Mouse (Mus musculus) yolk sac, embryonic 10.5 days (tissue): Measurements from ENCODE around the gene Trp53rkb.

Experiments
- DNase-seq: peaks from one replicate; pipeline ENCODE4 v3.0.0-alpha.2; 2017; ENCODE audit warnings: low spot score

The Trp53rkb gene

DNA sequence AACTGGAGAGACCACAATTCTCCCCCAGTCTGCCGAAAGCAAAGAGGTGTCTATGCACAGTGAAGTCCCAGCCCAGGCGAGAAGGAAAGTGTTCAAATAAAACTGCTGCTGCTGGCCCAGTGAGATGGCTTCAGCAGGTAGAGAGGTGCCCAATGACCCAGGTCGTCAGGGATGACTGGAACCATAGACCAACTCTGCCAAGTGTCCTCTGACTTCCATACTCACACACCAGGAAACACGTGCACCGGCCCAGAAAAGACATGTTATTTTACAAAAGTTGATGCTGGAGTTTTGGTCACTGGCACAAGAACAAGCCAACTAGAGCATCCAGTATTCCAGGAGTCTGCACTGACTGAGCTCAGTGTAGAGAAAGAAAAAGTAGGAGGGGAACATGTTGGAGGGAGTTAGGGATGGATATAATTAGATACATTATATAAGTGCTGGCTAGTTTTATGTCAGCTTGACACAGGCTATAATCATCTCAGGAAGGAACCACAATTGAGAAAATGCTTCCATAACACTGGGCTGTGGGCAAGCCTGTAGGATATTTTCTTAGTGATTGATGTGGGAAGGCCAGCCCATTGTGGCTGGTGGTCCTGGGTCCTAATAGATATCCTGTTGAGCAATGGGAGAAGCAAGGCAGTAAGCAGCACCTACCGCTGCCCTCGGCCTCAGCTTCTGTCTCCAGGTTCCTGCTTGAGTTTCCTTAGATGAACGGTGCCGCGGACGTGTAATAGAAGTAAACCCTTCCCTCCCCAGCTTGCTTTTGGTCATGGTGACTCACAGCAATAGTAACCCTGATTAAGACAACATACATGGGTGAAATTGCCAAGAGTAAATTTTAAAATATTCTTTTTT, 7.5 kb downstream of the Trp53rkb start:
- no peak for DNase-seq

- no peak for DNase-seq
Measured at GRCm38 (mm10) chr2:166800473-166800857, 8.1 kb downstream of the Trp53rkb start.

DNA sequence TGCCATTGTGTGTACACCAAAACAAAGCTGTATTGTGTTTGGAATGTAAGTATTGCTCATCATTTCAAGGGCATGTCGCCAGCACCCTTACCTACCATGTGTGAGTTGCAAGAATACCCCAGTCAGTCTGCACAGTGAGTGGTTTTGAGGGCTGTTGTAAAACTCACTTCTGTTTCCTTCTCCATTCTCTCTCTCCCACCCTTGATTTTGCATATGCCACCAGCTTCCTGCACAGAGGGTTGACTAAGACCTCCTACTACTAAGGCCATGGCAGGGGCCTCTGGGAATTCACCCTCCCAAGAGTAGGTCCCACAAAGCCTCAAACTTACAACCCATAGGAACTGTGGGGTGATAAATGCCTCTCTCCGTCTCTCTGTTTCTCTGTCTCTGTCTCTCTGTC, 9.1 kb downstream of the Trp53rkb start:
- no peak for DNase-seq

GRCm38 (mm10) chr2:166803298-166803697, 11.0 kb downstream of the Trp53rkb start:
- DNase-seq = no peak

GRCm38 (mm10) chr2:166805250-166806172, 13.2 kb downstream of the Trp53rkb start, which contains the start of gene Arfgef2:
TSS of gene Arfgef2 (plus strand) at chr2:166805588.
- peak; percentile 92 for DNase-seq

- no peak for DNase-seq
Measured at GRCm38 (mm10) chr2:166806173-166806705, 13.9 kb downstream of the Trp53rkb start.

DNA sequence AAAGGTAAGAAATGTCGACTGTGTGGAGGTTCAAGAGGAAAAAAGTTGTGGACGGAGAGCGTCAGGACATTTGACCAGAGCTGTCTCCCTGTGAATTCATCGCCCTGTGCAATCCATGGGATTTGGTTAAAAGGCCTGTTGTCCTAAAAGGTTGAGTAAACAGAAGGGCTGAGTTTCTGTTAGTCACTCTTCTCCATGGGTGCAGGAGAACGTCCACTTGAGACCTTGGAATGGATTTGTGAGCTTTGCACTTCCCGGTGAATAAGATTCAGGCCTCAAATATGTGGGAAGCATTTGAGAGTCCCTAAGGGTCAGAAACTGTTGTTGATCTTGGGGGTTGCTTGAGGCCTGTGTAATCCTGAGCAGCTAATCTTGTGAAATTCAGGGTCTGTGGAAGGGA, 14.5 kb downstream of the Trp53rkb start:
- peak; percentile 45 for DNase-seq

GRCm38 (mm10) chr2:166809499-166809898, 17.2 kb downstream of the Trp53rkb start:
- no peak for DNase-seq

- no peak for DNase-seq
Measured at GRCm38 (mm10) chr2:166810821-166811220, 18.5 kb downstream of the Trp53rkb start.

DNA sequence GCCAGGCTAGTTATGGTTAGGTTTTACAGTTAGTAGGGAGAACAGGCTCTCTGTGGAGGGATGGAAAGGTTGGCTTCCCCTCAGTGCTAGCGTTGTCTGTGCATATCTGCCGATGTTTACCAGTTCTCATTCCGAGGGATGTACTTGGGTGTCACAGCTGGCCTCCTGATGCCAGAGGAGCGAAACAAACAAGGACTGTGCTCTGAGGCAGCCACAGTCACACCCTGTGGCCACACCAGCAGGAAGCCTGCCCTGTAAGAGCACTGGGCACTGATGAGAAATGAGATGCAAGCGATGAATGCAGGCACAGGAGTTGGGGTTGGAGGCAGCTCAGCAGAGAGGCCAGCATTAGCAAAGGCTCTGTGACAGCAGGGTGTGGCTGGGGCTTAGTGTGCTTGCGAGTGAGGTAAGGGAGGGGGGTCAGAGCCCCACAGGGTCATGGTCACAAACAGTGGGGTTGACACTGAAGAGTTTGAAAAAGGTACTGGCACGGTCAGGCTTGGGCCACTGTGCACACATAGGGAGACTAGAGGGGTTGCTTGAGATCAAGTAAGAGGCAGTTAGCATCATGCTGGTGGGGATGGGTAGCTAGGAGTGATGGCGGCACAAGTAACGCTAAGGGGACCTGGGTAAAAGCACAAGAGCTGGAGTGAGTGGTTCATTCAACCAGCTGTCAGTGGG, 26.3 kb downstream of the Trp53rkb start:
- DNase-seq = no peak

GRCm38 (mm10) chr2:166819849-166820248, 27.5 kb downstream of the Trp53rkb start:
- DNase-seq = no peak

- no peak for DNase-seq
Measured at GRCm38 (mm10) chr2:166820844-166821243, 28.5 kb downstream of the Trp53rkb start.

DNA sequence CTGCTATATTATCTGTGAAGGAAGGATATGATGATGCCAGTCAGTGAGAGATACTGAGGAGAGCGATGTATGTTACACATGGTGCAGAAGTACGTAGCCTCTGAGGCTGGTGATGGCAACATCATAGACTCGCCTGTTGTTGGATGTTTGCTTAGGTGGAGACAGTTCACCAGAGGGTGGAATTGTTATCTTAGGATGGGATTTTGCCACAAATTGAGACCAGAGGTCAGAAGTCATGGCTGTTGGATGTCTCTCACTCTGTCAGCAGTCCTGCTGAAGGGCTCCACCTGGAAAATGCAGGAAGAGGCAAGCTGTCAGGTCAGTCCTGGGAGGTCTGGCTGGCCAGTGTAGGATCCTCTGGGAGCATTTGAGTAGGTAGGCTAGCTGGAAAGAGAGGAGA, 29.1 kb downstream of the Trp53rkb start:
- peak; percentile 65 for DNase-seq

DNA sequence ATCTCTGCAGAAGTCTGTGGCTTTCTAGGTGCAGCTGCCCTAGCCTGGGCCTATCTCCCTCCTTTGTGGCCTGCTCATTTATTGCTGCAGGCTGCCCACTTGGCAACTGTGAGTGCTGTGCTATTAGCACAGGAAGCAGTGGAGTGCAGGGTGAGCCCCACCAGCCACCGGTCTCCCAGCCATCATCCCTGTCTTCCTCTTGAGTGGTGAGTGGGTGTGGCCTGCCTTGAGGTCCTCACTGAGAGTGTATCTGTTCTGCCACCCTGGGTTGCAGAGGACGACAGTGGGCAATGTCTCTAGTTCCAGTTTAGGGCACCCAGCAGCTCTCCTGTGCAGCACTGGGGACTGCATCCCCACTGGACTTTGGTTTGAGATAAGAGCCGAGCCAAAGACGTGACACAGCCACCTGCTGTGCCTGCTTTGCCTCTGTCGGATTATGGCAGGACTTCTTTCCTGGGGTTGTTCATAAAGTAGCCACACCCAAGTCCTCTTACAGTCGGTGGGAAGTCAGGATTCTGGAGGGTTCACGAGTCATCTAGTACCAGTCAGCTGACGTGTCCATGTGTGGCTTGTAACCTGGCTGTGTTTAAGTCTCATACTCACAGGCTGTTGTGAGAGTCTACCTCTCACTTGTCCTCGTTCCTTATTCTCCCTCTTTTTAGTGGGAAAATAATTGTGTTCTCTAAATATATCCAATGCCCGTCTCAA, 29.9 kb downstream of the Trp53rkb start:
- peak; percentile 29 for DNase-seq

DNA sequence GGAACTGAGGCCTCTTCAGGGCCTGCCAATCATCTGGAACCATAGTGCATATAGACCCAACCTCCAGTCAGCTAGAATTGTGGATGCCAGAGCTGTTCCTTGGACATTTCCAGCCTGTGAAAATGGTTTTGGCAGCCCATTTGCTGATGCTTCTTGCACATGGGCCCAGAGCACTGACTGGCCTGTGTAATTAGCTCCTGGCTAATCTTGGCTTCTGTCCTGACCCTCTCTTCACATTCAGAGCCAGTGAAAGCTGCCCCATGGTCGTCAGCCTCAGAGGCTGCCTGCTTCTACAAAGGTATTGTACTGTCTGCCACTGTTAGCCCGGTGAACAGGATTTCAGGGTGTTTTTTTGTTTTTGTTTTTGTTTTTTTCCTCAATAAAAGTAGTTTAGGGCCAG, 30.6 kb downstream of the Trp53rkb start:
- DNase-seq = no peak

DNA sequence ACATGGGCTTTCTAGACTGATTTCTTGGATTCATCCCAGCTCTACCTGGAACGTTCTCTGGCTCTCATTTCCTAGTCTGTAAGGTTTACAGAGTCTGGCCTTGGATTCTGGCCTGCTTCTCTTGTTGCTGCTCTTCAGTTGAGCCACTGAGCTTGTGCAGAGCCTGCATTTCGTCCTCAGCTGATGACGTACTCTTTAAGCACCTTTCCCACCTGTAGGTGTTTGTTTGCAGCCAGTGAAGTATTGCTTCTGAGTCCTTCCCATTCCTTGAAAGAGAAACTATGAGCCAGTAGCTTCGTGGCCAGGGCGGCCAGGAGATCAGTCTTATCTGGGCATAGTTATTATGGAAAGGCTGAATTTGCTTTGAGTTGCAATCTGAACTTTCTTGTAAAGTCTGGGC, 32.1 kb downstream of the Trp53rkb start:
- no peak for DNase-seq

DNA sequence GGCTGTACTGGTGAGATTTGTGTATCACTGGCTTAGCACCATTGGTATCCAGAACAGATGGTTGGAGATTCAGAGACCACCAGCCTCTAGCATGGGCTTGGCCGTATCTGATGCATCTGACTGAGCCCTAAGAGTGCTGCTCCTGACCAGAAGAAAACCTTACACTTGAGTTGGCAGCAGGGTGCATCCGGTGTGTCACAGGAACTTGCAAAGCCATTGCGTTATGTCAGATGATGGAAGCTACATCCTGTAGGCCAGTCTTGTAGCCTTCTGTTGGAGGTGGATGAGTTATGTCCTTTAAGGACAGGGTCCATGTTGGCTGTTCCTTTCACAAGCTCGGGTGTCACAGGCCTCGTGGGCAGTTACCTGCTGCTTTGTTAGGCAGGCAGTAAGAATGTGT, 32.7 kb downstream of the Trp53rkb start:
- DNase-seq = no peak

DNA sequence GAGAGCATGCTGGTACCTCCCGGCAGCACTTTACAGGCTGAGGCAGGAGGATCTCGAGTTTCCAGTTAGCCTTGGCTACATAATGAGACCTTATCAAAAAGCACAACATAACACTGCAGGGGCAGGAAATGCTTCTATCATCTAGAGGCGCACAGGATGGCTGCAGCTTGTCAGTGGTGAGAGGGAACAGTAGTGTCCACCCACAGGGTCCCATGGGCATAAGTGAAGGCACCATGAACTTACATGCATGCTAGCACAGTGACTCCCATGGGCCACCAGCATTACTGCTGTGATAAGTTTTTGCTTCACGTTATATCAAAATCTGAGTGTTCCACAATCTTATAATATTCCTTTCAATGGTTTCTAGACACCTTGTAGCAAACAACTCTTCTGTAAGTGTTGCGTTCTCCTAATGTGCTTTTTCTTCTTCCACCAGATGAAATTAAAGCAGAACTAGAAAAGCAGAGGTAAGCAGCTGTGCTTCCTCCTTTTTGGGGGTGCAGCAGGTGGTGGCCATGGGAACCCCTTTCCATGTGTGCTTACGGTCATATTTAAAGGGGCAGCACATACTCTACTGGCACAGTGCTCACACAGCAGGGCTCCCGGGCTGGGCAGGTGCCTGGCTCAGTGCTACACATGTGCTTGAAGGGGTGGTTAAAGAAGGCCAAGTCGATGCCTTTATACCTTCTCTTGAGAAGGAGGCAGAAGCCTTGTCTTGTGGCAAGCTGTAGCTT, 34.3 kb downstream of the Trp53rkb start:
- no peak for DNase-seq

DNA sequence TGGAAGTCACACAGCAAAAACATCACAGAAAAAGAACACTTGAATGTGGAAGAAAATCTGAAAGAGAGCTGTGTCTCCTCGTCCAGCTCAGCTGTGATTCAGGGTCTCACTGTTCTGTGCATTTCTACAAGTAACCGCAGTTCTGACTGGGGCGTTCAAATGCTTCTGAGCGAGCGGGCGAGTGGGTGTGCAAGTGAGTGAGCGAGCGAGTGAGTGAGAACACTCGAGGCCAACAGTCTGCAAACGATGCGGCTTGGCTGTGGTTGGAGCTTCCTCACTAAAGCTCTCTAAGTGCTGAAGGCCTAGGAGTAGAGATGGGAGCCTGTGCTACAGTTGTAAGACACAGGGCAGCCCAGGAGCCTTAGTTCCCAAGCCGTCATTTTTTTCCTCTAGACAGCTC, 36.0 kb downstream of the Trp53rkb start:
- DNase-seq = no peak

DNA sequence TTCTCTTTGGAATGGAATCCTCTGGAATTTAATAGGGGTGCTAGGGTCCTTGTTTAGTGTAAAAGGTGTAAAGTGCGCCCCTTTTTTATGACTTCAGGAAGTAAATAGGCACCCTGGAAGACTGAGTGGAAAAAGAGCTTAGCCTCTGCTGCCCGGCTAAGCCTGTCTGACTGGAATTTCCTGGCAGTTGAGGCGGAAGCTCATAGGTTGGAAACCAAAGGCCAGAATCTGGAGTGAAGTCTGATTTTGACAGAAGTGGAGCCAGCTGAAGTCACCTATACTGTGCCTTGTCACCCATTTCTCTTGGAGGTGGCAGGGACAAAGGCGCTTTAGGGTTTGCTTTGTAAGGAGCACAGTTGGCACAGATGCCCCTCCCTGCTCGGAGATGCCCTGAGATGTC, 38.0 kb downstream of the Trp53rkb start:
- no peak for DNase-seq

DNA sequence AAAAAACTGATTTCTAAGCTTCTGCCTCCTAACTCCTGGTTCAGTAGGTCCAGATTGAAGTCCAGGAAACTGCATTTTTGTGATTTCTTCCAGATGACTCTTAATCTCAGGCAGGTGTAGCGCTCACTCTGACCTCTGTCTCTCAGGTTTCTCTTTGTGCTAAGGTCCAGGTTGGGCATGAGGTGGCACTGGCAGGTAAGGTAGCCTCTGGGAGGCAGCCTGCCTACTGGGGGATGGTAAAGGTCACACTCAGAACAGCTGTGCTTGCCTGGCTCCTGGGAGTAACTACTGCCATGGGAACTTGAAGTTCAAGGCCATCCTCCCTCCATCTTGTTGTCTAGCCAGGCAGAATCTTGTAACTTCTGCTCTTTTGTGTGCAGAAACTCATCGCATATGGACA, 41.8 kb downstream of the Trp53rkb start:
- DNase-seq = no peak
